Mouse (Mus musculus): ENCODE results near the gene Prkcsh. TPM values are rescaled to one million over a fixed set of nuclear protein-coding genes. Genes with fewer than 3 reads are reported as not detected.

Prkcsh gene
- 114 and 135 TPM in 2 replicates for polyA plus RNA-seq (2012; rRNA removed)

DNA sequence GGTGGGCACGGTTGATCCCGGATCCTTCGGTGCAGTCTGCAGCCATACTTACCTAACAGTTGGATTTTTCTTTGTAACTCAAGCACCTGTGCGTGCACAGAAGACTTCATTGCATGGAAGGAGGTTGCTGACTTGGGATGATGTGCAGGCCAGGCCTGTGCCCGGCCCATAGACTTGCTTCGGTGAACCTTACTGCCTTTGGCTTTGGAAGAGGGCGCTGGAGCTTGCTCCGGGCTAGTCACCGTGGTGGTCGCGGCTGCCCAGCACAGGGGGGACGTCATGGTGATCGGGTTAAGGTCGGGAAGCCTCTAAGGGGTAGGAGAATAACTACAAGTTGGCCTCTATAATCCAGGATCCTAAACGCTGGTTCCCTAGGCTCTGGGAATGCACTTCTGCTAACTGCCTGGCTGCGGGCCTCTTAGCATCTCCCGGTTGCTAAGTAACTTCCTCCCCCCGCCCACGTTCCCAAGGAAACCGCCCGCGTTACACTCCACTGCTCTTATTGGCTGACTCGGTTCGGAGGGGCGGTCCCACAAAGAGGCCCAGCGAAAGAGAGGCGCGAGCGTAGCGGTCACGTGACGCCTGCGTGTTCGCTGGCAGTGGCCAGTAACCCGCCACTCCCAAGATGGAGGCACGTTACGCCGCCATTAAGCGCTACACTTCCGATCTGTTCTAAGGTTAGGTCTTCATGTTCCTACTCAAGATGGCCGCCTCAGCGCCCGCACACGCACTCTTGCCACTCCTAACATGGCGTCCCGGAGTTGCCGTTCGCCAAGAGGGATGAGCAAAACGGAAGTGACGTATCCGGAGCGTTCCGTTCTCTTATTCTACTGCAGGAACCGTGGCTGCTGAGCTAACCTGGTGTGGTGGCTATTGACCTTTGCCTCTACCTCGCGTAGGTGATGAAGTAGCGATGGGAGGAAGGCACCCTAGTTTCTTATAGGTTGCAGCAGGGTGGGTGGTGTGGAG, at the start of gene Prkcsh, which contains the start of gene Ccdc151:
TSS of gene Prkcsh (plus strand) at position 613 of the 969 bp plus-strand sequence.
TSS of gene Ccdc151 (minus strand) at position 441 of the 969 bp plus-strand sequence.

DNA sequence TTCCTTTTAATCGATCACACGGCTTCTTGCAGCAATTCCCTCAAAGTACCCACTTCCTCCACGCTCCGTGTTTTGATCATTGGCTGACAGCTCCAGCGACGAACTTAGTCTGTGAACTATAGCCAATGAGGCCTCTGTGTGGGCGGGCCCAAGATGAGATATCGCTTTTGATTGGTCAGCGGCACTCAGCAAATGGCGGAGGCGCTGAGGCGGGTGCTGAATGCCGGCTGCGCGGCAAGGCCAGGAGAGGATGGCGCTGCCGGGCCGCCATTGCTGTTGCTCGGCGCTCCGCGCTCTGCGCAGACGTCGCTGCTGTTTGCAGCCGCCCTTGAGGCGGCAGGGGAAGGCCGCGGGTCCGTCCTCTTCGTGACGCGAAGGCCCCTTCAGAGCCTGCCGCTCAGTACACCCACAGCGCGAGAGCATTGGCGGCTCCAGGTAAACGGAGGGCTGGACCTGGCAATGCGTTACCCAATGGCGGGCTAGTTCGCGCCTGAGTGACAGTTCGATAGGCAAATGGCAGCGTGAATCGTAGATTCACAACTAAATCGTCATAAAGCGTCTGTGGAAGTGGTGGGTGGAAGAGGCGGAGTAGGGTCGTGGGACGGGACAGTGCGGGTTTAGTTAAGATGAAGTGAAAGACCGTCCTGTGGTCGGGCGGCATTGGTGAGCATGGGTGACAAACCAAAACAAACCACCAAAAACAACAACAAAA, 46.9 kb upstream of the Prkcsh start, which contains the start of gene Swsap1:
TSS of gene Swsap1 (plus strand) at position 186 of the 712 bp plus-strand sequence.

DNA sequence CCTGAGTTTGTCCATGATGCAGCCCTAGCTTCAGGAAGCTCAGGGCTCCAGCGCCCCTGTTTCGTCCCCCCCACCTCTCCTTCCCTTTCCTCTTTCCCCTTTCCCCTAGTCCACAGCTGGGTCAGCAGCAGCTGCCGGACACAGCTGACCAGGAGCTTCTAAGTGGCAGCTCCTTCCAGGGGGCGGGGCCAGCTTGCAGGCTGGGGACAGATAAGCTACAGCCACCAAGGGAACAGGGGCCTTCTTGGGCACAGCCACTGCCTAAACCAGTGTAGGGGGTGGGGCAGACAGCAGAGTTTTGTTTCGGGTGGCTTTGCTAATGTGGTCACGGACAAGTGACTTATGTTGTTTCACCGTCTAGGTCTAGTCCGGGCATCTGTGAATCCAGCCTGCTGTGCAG, 39.2 kb upstream of the Prkcsh start, which contains the start of gene Epor:
TSS of gene Epor (minus strand) at position 90 of the 400 bp plus-strand sequence.

DNA sequence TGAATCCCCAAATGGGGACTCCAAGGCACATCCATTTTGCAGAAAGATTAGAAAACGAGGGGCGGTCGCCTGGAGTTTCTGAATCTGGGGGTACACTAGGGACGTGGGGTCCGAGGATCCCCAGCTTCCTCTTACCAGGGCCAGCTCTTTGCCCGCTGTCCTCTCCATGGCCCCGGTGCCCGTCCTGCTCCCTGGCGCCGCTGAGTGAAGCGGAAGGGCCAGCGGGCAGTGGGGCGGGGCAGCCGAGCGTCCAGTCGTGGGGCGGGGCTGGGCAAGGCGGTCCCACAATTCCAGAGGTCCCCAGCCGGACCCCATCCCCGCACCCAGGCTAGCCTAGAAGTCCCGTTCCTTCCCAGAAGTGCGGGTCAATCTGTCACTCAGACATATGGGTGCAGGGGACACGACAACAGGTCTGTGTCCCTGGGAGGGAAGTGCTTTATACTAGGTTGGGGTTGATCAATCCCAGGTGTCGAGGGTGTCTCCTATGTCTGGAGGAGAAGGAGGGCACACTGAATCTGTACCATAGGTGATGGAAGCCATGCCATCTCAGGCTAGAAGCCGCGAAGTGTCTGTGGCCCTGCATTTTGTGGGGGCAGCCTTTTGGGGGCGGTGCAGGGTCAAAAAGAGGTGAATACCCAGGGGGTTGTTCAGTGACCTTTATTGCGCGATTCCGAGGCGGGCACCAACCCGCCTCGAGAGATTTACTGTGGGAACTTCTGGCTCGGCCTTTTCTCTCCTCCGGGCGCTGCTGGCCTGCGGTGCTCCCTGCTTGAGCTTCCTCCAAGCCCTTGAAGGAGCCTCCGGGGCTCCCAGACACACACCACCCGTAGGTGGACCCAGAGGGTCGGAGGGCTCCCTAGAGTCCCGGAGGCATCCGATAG, 13.1 kb upstream of the Prkcsh start, which contains the start of gene Rgl3:
TSS of gene Rgl3 (minus strand) at position 217 of the 881 bp plus-strand sequence.

DNA sequence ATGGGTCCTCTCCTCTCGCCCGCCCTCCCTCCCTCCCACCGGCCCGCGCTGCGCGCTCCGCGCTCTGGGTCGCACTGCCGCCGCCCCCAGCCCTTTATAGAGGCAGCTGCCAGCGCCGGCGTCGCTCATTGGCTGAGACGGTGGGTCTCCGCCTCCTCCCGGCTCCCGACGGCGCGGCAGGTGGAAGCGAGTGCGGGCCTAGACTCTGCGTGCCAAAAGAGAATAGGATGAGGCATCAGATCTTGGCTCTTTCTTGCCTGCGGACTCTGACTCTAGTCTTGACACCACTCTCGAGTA, 49.3 kb downstream of the Prkcsh start, which contains the start of gene Elavl3:
TSS of gene Elavl3 (minus strand) at position 66 of the 297 bp plus-strand sequence.

Other genes with a start within 250 kb of the Prkcsh start
- 33.0 and 38.0 TPM in 2 replicates for gene Spc24, start 242.5 kb upstream of the Prkcsh start, polyA plus RNA-seq (2012; rRNA removed)
- 8.0 and 14.1 TPM in 2 replicates for gene Kank2, start 204.1 kb upstream of the Prkcsh start, polyA plus RNA-seq (2012; rRNA removed)
- gene Angptl8, start 167.3 kb upstream of the Prkcsh start, polyA plus RNA-seq (2012; rRNA removed) = 0.06 TPM in 1 of 2 replicates, not detected in the other
- gene Dock6, start 150.2 kb upstream of the Prkcsh start, polyA plus RNA-seq (2012; rRNA removed) = 58.6 and 72.8 TPM in 2 replicates
- 25.1 and 27.4 TPM in 2 replicates for gene Rab3d, start 84.6 kb upstream of the Prkcsh start, polyA plus RNA-seq (2012; rRNA removed)
- 18.0 and 18.3 TPM in 2 replicates for gene Ccdc159, start 75.3 kb upstream of the Prkcsh start, polyA plus RNA-seq (2012; rRNA removed)
- gene Tmem205, start 75.2 kb upstream of the Prkcsh start, polyA plus RNA-seq (2012; rRNA removed) = 34.2 and 39.4 TPM in 2 replicates
- 126 and 127 TPM in 2 replicates for gene Plppr2, start 65.8 kb upstream of the Prkcsh start, polyA plus RNA-seq (2012; rRNA removed)
- gene Swsap1, start 47.1 kb upstream of the Prkcsh start, polyA plus RNA-seq (2012; rRNA removed) = 9.7 and 10.7 TPM in 2 replicates
- 2.2 and 2.5 TPM in 2 replicates for gene Epor, start 39.3 kb upstream of the Prkcsh start, polyA plus RNA-seq (2012; rRNA removed)
- 2.1 and 3.7 TPM in 2 replicates for gene Rgl3, start 13.4 kb upstream of the Prkcsh start, polyA plus RNA-seq (2012; rRNA removed)
- 6.0 and 7.2 TPM in 2 replicates for gene Ccdc151, start 172 bp upstream of the Prkcsh start, polyA plus RNA-seq (2012; rRNA removed)
- 198 and 211 TPM in 2 replicates for gene Elavl3, start 49.2 kb downstream of the Prkcsh start, polyA plus RNA-seq (2012; rRNA removed)
- gene Gm49318, start 68.5 kb downstream of the Prkcsh start, polyA plus RNA-seq (2012; rRNA removed) = 0.14 TPM in 1 of 2 replicates, not detected in the other
- 53.1 and 55.4 TPM in 2 replicates for gene Zfp653, start 68.6 kb downstream of the Prkcsh start, polyA plus RNA-seq (2012; rRNA removed)
- gene Ecsit, start 82.6 kb downstream of the Prkcsh start, polyA plus RNA-seq (2012; rRNA removed) = 49.9 TPM in 2 replicates
- 1.00 and 1.6 TPM in 2 replicates for gene Cnn1, start 96.4 kb downstream of the Prkcsh start, polyA plus RNA-seq (2012; rRNA removed)
- 150 and 156 TPM in 2 replicates for gene Elof1, start 114.4 kb downstream of the Prkcsh start, polyA plus RNA-seq (2012; rRNA removed)
- gene Acp5, start 132.9 kb downstream of the Prkcsh start, polyA plus RNA-seq (2012; rRNA removed) = 1.7 and 3.0 TPM in 2 replicates
- 87.3 and 87.8 TPM in 2 replicates for gene Pigyl, start 154.0 kb downstream of the Prkcsh start, polyA plus RNA-seq (2012; rRNA removed)
- gene Zfp872, start 185.3 kb downstream of the Prkcsh start, polyA plus RNA-seq (2012; rRNA removed) = 0.12 and 0.14 TPM in 2 replicates
- gene Zfp809, start 222.9 kb downstream of the Prkcsh start, polyA plus RNA-seq (2012; rRNA removed) = 7.4 and 9.4 TPM in 2 replicates

Data from central nervous system, embryonic 14 days (tissue).